Mouse (Mus musculus) adrenal gland, postnatal 4 days (tissue): ENCODE data around the gene Asb15. TPM values are rescaled to one million over a fixed set of nuclear protein-coding genes. Genes with fewer than 3 reads are reported as not detected.

Experiments used
- DNase-seq, 2 experiments: peaks; one replicate each; pipeline ENCODE4 v3.0.0; 2021 to 2022; ENCODE audit warnings: low spot score in 2 of 2, mixed read lengths in 2 of 2
- long read RNA-seq, 2 experiments: library from polyadenylated mRNA; stranded (forward); transcript quantifications; one replicate each; pipeline ENCODE4 v2.0.0; 2021
- total RNA-seq, 2 experiments: library from RNA; stranded (reverse); gene quantifications; 2 replicates each; pipeline ENCODE4 v1.2.3; 2021

The Asb15 gene
- total RNA-seq, result under 1 TPM in 1 of 2 experiments, not detected in 1; 0.28 TPM
- long read RNA-seq, experiment 1, result 0 reads
- long read RNA-seq, experiment 2, result 0 reads

DNA sequence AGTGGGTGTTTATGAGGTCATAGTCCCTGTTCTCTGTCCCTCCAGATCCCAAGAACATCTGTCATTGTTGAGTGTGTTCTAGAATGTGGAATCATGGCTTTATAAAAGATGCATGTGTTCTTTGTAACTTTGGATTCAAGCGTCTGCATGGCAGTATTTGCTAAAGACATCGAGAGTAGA lies at the start of gene Asb15:
Gene Asb15 (plus strand): TSS at position 81 of the 180 bp plus-strand sequence.
- no peak for DNase-seq

DNA sequence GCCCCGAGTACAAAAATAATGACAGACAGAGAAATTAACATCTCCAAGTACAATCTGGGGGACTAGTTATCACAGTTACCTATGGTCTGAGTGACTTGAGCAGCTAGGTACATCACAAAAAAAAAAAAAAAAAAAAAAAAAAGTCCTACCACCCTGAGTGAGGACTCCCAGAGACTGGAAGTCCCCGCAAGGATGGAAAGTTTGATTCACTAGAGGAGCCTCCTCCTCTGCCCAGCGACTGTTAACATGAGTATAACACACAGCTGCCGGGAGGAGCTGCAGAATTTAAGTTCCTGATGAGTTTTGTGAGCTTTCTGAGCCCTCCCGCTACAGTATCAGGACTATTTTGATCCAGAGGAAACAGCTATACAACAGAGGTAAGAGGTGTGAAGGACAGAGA lies 41.4 kb upstream of the Asb15 start:
- no peak for DNase-seq

DNA sequence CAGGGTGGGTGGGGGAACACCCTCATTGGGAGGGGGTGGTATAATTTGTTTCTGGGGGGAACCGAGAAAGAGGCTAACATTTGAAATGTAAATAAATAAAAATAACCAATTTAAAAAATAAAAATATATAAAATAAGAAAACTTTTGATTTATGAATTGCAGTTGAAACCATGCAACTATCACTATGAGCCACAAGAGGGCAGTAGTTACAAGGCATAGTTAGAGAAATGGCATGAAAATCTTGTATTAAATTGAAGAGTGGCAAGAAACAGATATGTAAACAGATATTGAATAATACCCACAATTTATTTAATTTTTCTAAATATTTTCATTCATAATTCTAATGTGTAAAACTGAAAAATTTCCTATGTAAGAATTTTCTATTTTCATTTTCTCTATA lies 37.6 kb upstream of the Asb15 start:
- DNase-seq, result no peak

DNA sequence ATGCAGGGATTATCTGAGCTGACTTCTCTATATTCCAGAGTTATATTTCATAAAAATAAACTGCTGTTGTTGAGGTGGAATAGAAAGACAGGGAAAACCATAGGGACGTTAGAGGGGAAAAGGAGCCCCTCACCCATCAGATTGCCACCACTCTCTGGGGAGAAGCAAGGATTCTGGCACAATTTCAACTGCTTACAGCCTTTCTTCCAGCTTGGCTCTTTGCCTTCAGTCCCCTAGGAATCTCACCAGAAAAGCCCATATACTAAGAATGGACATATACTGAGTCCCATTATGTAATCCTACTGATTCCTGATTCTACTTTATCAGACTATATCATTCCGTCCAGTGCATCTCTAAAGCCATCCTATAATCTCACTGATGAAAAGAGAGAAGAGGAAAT lies 23.8 kb upstream of the Asb15 start:
- no peak for DNase-seq

DNA sequence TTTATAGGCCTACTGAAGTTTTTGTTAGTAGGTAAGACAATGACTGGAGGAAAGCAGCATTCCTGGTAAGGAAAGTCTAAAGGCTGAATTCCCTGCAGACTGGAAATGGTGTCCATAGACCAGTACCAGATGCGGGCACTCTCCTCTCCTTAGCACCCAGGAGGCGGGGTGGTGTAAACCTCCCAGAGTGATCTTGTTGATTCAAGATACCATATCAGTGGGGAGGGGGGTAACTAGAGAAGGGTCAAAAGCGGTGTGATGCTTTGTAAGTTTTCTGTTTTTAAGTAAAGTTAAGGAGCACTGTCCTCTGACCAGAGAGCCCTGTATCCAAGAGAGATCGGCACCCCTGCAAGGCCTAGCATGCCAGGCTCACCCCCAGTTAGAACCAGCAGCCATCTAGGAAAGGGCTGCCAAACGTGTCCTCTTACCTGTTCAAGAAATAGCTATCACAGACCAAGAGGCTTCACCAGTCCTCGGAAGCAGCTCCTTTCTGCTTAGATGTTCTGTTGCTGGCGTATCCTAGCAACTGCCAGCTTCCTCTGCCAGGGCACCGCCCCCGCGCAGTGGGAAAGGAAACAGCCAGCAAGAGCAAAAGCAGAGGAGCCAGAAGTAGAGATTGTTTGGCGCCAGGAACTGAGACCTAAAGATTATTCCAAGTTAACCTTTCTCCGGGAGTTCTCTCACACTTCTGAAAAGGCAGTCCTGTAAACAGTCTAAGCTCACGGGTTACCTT lies 13.2 kb upstream of the Asb15 start, which contains the start of gene Iqub:
Gene Iqub (minus strand): TSS at position 516 of the 733 bp plus-strand sequence.
- peak in 1 of 2 experiments; percentile 18 for DNase-seq

DNA sequence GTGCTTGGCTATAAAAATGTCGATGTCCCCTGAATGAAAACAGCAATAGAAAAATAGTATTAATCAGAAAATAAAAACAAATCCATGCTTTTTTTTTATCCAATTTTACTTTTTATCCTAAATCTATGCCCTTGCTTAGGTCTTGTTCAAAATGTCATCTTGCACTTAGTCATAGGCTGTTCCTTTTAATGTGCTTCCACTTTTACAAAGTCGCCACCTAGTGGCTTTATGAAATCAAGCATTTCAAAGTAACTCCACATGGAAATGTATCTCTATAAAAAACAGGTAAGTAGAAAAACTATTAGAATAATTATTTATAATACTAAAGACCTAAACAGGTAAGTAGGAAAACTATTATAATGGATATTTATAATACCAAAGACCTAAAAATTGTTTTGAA lies 11.7 kb upstream of the Asb15 start:
- no peak for DNase-seq

DNA sequence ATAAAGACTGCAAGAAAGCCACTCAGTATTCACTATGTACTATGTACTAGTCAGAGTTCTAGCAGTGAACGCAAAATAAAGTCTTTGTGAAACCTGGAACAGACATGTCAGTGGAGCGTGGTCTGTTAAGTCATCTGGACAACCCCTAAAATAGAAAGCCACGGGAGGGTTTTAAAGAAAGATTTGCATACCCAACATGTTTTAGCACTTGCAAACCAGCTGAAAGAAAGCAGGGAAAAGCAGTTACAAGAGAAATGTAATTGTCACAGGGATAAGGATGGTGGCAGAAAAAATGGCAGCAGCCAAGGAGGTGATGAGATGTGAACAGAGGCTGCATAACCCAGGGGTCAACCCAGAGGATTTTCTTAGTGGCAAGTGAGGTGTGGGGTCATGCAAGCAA lies 2.2 kb upstream of the Asb15 start:
- DNase-seq, result no peak

DNA sequence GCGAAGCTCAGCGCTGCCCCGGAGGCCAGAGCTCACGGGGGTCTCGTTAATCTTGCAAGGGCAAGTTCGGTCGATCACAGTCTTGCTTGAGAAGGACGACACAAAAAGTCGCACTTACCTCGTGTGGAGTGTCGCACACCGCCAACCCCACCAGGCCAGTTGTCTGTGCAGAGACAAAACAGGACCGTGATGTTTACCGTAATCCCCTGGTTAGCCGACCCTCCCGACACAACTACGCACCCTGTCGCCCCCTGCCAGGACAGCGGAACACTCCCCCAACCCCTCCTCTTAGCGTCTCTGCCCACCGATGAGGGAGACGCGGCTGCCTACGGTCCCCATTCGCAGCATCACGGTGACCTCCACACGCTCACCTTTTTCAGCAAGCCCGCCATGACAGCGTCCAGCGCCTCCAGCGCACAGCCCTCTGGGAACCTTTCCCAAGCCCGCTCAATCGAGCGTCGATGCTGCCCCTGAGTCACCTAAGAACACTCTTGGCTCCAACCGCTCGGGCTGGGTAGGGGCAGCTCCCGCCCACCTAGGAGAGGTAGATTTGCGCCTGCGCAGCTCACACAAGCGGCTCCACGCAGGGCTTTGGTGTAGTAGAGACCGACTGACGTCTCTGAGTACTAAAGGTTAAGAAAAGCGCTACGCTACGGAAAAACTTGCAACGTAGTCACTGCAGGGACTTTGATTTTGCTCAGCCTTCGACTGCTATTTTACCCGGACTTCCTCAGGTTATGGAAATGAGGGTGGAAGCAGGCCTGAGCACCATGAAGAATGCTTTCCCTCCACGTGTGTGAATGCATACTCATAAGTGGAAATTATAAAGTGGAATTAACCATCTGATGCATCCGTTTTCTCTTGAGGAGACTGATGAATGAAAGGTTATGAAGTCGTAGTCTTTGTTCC lies 535 bp upstream of the Asb15 start, which contains the start of gene Ndufa5:
Gene Ndufa5 (minus strand): TSS at position 859 of the 909 bp plus-strand sequence.
- peak; percentile 77 to 81 for DNase-seq

DNA sequence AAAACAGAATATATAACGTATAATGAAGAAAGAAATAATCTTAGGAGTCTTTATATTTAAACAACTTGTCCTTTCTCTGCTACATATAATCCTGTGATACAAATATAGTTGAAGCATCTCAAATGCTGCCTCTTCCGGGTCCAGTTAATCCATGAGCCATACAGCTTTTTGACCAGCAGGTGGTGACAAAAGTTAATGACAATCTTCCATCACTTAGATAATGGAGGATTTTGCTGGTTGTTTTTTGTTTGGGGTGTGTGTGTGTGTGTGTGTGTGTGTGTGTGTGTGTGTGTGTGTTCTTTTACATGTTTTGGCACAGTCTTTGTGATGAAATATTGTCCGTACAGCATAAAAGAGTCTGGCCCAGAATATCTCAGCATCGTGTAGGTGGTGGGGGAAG lies 2.2 kb downstream of the Asb15 start:
- no peak for DNase-seq

DNA sequence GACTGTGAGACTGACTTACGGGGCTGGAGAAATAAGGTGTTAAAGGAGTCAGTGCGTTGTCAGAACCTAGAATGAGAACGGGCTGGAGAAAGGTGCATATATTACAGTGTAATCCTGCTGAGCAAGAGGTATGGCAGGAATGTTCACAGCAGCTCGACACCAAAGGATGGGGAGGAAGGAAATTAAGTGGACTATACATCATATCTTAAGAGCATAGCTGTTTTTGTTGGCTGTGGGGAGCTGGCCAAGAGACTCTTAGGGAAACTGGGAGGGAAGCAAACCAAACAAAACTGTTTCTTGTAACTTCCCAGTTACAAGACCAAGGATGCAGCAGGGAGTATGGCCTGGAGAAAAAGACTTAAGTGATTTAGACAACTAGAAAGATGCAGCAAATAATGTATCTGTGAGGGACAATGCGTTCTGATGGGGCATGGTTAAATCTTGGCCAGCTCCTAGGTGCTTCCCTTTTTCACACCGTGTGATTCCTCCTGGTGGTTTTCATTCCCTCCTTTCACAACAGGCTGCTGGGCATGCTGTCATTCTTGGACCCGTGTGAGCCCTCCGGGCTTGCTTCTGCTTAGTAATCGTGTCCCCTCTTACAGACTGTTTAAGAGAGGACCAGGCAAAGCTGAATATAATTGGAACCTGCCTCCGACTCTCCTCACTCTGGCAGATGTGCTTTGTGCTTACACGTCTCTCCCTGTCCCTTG lies 2.9 kb downstream of the Asb15 start:
- DNase-seq, result no peak

DNA sequence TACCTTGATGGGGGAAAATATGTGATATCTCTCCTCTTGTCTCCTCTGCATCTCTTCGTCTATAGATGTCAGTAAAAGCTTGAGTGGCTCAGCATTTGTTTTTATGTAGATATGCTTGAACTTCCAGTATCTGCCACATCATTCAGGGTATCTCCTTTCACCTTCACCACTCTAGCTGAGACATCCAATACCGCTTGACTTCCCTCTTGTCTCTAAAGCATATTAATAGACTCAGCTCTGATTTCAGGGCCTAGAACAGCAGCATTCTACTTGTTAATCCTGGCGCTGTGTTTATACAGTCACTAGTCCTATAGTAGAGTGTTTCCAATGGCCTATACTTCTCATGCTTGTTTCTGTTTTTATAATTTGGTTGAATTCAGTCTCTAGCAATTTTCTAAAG lies 4.9 kb downstream of the Asb15 start:
- DNase-seq, result no peak

DNA sequence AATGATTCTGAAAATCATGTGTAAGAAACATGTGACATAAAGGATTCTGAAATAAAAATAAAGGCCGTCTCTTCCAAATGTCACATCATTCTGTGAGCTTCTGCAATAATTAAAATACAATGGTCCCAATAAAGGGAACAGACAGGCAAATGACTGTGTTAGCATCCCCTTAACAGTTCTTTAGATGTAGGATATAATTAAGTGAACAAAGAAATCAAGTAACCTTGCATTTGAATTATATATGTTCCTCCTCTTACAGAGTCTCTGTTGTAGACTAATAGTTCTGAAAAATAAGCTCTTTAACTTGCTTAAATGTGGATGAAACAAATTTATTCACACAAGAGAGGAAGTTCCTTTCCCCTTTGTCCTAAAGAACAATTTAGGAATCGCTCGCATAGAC lies 10.5 kb downstream of the Asb15 start:
- no peak for DNase-seq

DNA sequence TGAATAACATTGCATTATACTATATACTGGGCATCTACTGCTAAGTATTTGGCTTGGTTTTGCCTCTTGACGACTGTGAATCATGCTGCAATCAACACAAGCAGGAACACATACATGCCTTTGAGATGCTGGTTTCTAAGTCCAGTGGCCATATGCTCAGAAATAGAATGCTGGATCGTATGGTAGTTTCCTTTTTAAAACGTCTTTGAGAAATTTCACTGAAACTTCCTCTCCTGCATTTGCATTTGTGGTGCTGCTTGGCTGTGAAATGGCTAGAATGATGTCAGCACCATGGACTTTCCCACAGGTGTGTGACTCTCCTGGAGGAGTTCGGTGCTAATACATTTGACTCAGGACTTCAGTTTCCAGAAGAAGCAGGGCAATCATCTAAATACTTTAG lies 12.2 kb downstream of the Asb15 start:
- no peak for DNase-seq

DNA sequence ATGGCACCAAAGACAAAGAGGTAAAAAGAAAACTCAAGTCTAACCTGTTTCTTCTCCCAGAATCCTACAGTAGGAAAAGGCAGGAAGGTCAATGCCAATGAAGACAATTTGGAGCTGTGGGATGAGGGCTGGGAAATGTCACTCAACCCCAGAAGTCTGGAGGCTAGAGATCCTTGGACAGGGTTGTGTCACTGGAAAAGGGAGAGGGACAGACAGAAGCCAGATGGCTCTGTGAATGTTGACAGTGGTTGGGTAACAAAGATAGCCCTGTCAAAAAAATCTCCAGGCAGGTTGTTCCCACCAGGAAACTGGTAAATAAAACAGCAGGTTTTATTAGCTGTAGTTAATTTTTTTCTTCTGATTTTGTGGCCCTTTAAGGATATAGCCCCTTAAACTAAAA lies 14.4 kb downstream of the Asb15 start:
- DNase-seq, result no peak

DNA sequence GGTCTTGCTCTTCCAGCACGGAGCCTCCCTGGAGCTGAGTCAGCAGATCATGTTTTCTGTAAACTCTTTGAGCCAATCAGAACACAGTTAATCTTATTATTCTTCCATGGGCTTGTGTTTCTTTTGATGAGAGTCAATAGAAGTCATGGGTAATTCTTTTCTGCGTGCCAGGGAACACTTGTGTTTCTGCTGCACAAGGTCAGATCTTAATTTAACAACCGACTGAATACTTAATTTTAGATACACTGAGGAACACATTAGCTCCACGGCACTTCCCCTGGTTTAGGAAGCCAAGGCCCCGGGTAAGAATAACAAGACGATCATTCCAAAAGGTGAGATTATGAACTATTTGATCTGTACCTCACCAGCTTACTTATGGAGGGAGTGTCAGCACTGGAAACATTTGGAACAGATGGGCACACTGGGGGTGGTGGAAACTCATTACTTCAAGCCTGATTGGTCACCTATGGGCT lies 15.2 kb downstream of the Asb15 start:
- DNase-seq, result no peak

DNA sequence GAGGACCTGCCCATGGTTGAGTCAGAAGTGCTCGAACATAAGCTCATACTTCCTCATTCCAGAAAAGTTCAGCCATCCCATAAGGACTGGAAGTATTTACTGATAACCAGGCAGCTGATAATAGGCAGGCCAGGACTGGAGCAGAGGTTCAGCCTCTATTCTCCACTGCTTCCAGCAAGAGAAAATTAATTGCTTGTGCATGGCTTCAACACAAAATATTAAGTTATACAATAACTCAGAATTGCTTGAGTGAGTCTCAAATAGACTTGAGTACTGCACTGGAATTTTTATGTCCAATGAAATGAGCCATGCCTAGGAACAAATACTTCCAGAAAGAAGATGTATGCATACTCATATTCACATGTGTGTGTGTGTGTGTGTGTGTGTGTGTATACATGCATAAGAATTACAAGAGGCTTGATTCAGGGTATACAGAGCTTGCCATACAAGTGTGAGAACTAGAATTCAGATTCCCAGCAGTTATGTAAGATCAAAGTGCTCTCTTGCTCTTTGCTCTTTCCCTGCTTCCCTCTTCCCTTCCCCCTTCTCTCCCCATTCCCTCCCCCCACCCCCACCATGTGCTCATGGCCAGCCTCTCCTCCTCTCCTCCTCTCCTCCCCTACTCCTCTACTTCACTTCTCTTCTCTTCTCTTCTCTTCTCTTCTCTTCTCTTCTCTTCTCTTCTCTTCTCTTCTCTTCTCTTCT lies 18.9 kb downstream of the Asb15 start:
- DNase-seq, result no peak

DNA sequence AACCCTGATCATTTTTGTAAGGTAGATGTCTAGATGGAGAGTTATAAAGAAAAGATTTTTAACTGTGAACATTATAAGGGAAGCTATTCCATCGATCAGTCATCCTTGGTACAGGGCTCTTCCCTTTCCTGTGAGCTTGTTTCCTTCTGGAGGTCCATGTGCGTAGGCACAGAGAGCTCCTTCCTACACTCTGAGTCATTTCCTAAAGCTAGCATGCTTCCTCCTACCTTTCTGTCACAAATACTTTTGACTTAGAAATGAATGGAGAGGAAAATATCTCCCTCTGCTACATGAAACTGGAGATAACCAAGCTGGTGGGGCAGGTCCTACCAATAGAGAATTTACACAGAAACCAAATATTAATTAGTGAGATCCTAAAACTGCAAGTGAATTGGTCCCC lies 21.9 kb downstream of the Asb15 start:
- no peak for DNase-seq

DNA sequence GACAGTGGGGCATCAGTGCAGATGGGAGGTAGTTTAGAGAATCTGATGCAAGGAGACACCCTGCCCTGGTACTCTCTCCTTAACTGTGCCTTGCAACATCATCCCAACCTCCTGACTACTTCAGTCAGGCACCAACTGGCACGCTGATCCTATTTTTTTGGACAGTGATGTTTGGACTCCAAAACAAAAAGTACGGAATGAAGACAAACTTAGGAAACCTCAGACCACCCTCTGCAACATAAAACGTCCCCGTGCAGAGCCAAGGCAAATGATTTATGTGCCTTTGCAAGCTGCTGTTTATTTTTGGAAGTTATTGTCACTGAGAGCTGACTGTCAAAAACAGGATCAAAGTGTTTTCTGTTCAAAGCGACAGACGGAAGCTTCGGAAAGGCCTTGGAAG lies 24.1 kb downstream of the Asb15 start:
- DNase-seq, result no peak

DNA sequence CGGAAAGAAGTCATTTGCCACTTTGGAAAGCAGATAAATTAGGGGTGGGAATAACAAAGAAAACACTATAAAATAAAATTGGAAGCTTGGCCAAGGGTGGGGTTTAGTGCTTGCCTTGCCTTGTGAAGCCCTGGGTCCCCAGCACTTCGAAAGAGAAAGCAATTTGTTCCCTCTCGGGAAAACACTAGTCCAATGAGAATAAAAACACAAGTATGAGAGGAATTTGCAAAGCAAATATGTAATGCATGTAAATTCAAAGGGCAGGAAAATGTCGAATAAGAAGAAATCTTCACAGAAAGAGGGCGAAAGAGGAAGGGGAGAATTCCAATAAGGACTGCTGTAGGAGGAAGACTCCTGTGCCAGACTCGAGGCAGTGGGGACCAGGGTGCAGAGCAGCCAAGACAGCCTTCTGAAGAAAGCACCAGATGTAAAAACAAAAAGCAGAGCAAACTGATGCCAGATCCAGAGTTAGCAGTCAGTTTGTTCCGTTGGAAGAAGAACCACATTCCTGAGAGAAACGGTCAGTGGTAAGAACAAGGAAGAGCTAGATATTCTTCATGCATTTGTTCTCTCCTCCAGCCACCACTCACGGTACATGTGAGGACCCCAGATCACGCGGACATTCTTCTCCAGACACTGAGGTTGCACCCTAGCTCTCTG lies 26.6 kb downstream of the Asb15 start:
- no peak for DNase-seq

DNA sequence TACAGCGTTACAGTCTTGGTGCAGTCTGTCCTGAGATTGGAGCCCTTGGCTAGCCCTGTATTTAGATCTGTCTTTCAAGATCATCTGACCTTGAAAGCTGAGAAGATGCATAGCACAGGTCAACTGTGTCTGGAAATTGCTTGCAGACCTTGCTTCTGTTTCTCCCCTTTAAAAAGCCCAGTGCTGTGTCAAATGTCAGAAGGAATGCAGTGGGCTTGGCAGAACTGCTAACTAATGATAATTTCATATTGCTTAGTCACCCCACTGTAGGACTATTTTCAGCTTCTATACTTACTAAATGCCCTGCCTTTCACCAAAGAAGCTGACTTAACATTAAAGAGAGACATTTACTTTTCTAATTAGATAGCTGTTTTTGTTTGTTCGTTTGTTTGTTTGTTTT lies 27.5 kb downstream of the Asb15 start:
- no peak for DNase-seq

DNA sequence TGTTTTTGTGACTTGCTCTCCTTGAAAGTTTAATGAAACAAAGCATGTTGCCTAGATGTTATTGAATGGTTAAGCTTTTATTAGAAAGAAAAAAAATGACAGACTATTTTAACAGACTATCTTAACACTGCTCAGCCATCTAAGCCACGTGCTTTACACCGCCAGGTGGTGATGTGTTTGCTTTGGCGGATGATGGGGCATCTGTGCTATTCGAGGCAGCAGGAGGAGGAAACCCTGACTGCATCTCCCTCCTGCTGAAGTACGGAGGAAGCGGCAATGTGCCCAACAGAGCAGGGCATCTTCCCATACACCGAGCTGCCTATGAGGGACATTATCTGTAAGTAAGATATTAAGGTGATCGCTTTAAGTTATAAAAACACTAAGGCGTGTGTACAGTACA lies 36.1 kb downstream of the Asb15 start:
- no peak for DNase-seq
